Comparison of ENCODE assay signal across 8 mouse cellular contexts in genomic region chr6:138163920-138164319, GRCm38 (mm10). TPM values are rescaled to one million over a fixed set of nuclear protein-coding genes. Genes with fewer than 3 reads are reported as not detected.
DNase-seq lines count a peak whose midpoint lies in the region; ATAC-seq and TF ChIP-seq lines count a peak whose summit lies in the region.

No protein-coding gene starts in this region.

- no peak overlapping the region for H3K9ac ChIP-seq in heart, adult 2 months (ENCODE audit: low read depth, low read length)
- H3K9ac ChIP-seq in neural tube, embryonic 12.5 days: no peak overlapping the region
- no peak overlapping the region for H3K9ac ChIP-seq in limb, embryonic 14.5 days (ENCODE audit: low read depth, low read length, severe bottlenecking)

- H3K4me1 ChIP-seq in heart, adult 2 months (ENCODE audit: control insufficient read depth, insufficient read depth, low read length): no peaks in the 10 kb centered on the region
- H3K4me1 ChIP-seq in neural tube, embryonic 12.5 days: no peaks in the 10 kb centered on the region
- no peaks in the 10 kb centered on the region; the same call in 1 of the 2 replicates for H3K4me1 ChIP-seq in cortical plate, adult 2 months (ENCODE audit: control insufficient read depth, insufficient read depth, low read length)
- H3K4me1 ChIP-seq in limb, embryonic 14.5 days (ENCODE audit: control insufficient read depth, insufficient read depth, low read length): no peaks in the 10 kb centered on the region

- no peak for TF ChIP-seq POLR2A in heart, adult 2 months (IDR thresholded peaks at IDR 0.05; ENCODE audit: insufficient read depth, low read depth, low read length)
- TF ChIP-seq POLR2A in cortical plate, adult 2 months (IDR thresholded peaks at IDR 0.05; ENCODE audit: extremely low read depth, insufficient read depth, low read length): no peak
- TF ChIP-seq POLR2A in limb, embryonic 14.5 days (IDR thresholded peaks at IDR 0.05; ENCODE audit: borderline replicate concordance, extremely low read depth, insufficient read depth, insufficient read length): no peak

- no peaks in the 10 kb centered on the region for H3K9me3 ChIP-seq in neural tube, embryonic 12.5 days
- no peaks in the 10 kb centered on the region for H3K9me3 ChIP-seq in limb, embryonic 14.5 days (ENCODE audit: control insufficient read depth, low read length)

- H3K79me2 ChIP-seq in heart, adult 2 months (replicated peaks; ENCODE audit: control insufficient read depth, insufficient read depth, low read length): no peaks in the 10 kb centered on the region

- H3K27me3 ChIP-seq in heart, adult 2 months (ENCODE audit: control insufficient read depth, insufficient read depth, low read length): no peaks in the 10 kb centered on the region
- no peaks in the 10 kb centered on the region for H3K27me3 ChIP-seq in neural tube, embryonic 12.5 days (replicated peaks)
- no peaks in the 10 kb centered on the region for H3K27me3 ChIP-seq in limb, embryonic 14.5 days (ENCODE audit: control insufficient read depth, insufficient read depth, low read length)

- no peak overlapping the region for H3K4me2 ChIP-seq in neural tube, embryonic 12.5 days (replicated peaks)
- no peak overlapping the region for H3K4me2 ChIP-seq in limb, embryonic 14.5 days (replicated peaks; ENCODE audit: low read depth, low read length, severe bottlenecking)

- TF ChIP-seq CTCF in heart, adult 2 months (IDR thresholded peaks at IDR 0.05): peak; percentile 47
- peak; percentile 52 for TF ChIP-seq CTCF in cortical plate, adult 2 months (IDR thresholded peaks at IDR 0.05; ENCODE audit: extremely low read depth, insufficient read depth, low read length)

- intact Hi-C loops in heart, adult 2 months (cut with DNase I): no loop called here

- ATAC-seq in neural tube, embryonic 12.5 days (ENCODE audit: low FRiP score, low read depth): 0 out of 2 replicates have a peak, but pooled peaks have one; percentile 46
- no peak for ATAC-seq in limb, embryonic 14.5 days (ENCODE audit: low FRiP score, low read depth)
- ATAC-seq in erythroblast, adult 5-6 weeks (replicated peaks; ENCODE audit: low FRiP score, poor library complexity, severe bottlenecking): no peak

- WGBS in heart, adult 2 months: 83% methylated on average over 7 of the region's 7 CpGs
- WGBS in neural tube, embryonic 12.5 days: 84% methylated on average over 7 of the region's 7 CpGs
- 77% methylated on average over 7 of the region's 7 CpGs for WGBS in limb, embryonic 14.5 days

- no peak for TF ChIP-seq EP300 in heart, adult 2 months (IDR thresholded peaks at IDR 0.05; ENCODE audit: insufficient read depth, low read depth, low read length)

- H3K27ac ChIP-seq in heart, adult 2 months: no peak overlapping the region
- H3K27ac ChIP-seq in neural tube, embryonic 12.5 days: no peak overlapping the region
- no peak overlapping the region for H3K27ac ChIP-seq in cortical plate, adult 2 months (ENCODE audit: insufficient read depth, low read length)
- no peak overlapping the region for H3K27ac ChIP-seq in limb, embryonic 14.5 days (replicated peaks; ENCODE audit: low read depth, low read length)

- H3K36me3 ChIP-seq in heart, adult 2 months (ENCODE audit: control insufficient read depth, insufficient read depth, low read length): no peaks in the 10 kb centered on the region
- H3K36me3 ChIP-seq in neural tube, embryonic 12.5 days: no peaks in the 10 kb centered on the region
- H3K36me3 ChIP-seq in limb, embryonic 14.5 days (ENCODE audit: control insufficient read depth, insufficient read depth, low read length): no peaks in the 10 kb centered on the region

- no peak for DNase-seq in heart, adult 2 months
- DNase-seq in heart, adult 8-10 months (ENCODE audit: low spot score): no peak
- no peak for DNase-seq in neural tube, embryonic 10.5 days (ENCODE audit: extremely low spot score, low spot score)
- DNase-seq in limb, embryonic 14.5 days (ENCODE audit: low spot score): peak; percentile 9
- DNase-seq in thymus, postnatal 25 days: no peak

- no peak overlapping the region for H3K4me3 ChIP-seq in heart, adult 2 months
- no peak overlapping the region for H3K4me3 ChIP-seq in neural tube, embryonic 12.5 days
- H3K4me3 ChIP-seq in cortical plate, adult 2 months (ENCODE audit: insufficient read depth, low read length): no peak overlapping the region
- no peak overlapping the region for H3K4me3 ChIP-seq in limb, embryonic 14.5 days (replicated peaks; ENCODE audit: low read length)

RNA-seq across cellular contexts. Expression of gene Mgst1, which starts 23.8 kb away (rescaled TPM):
- total RNA-seq in heart, adult 2 months (2021): 100 to 1,000 TPM; 104 to 144 TPM
- polyA plus RNA-seq in heart, adult 2 months (2012; rRNA removed): 120 and 127 TPM in 2 replicates
- 100 to 1,000 TPM in 3 of 4 experiments, 10 to 100 TPM in 1; 96.1 to 135 (median 105) TPM for total RNA-seq in heart, adult 8-10 months (2022)
- 64.0 and 67.7 TPM in 2 replicates for polyA plus RNA-seq in neural tube, embryonic 12.5 days (2016; fragmentation: Nextera tagmentation; extraction: Ambion mirVana)
- polyA plus RNA-seq in cortical plate, adult 2 months (2012; rRNA removed): 24.5 and 27.6 TPM in 2 replicates
- polyA plus RNA-seq in limb, embryonic 14.5 days (2012; rRNA removed): 123 and 136 TPM in 2 replicates
- 253 and 312 TPM in 2 replicates for polyA plus RNA-seq in limb, embryonic 14.5 days (2014; fragmentation: Nextera tagmentation; extraction: Ambion mirVana)
- 167 and 198 TPM in 2 replicates for total RNA-seq in erythroblast, adult 5-6 weeks (2015; ENCODE audit: low replicate concordance)
- total RNA-seq in erythroblast, adult 5-6 weeks (2017; ENCODE audit: low replicate concordance): 71.1 and 99.1 TPM in 2 replicates
